14 mouse cellular contexts compared by ENCODE assay signal in the genomic region with DNA sequence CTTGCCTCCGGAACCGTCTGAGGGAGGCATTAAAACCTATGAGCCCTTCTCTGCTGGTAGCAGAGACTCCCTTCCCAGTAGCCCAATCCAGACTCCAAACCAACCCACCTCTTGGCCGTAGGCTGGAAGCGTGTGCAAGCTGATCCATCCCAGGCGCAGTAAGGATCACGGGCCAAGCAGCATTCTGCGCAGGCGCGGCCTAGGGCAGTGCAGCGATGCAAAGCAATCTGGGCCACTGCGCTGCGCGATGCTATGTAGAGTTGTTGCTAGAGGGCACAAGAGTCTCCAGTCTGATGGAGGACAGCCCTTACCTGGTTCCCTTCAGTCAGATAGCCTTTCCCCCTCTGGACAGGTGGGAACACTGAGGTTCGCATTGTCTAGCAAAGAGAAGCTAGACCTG. TPM values are rescaled to one million over a fixed set of nuclear protein-coding genes. Genes with fewer than 3 reads are reported as not detected.
DNase-seq lines count a peak whose midpoint lies in the region; ATAC-seq and TF ChIP-seq lines count a peak whose summit lies in the region.
"Had no signal": no experiment of that assay in that cellular context is flagged by ENCODE, and none has a peak within 500 bp of the region (broad histone marks: within the 10 kb centered on the region; RNA-seq: fewer than 3 reads in every experiment).

No protein-coding gene starts in this region.

- ATAC-seq in hindbrain, embryonic 12.5 days (ENCODE audit: low FRiP score), result no peak
- no peak for ATAC-seq in hindbrain, embryonic 16.5 days
- ATAC-seq: liver, embryonic 12.5 days had no signal

- peaks cover 17% of the 10 kb centered on the region for H3K4me1 ChIP-seq in hindbrain, embryonic 12.5 days
- H3K4me1 ChIP-seq in hindbrain, embryonic 16.5 days (ENCODE audit: control insufficient read depth, insufficient read depth, low read depth, low read length), result peaks cover 7% of the 10 kb centered on the region
- peaks cover 45% of the 10 kb centered on the region for H3K4me1 ChIP-seq in small intestine, adult 2 months (ENCODE audit: control insufficient read depth, insufficient read depth, insufficient read length, low read length)

- no peak overlapping the region for H3K4me2 ChIP-seq in hindbrain, embryonic 12.5 days (replicated peaks)
- no peak overlapping the region for H3K4me2 ChIP-seq in hindbrain, embryonic 16.5 days (ENCODE audit: low read length)
- H3K4me2 ChIP-seq: liver, embryonic 12.5 days had no signal

- H3K27me3 ChIP-seq in hindbrain, embryonic 12.5 days, result peaks cover 4% of the 10 kb centered on the region; the same call in 1 of the 2 replicates
- H3K27me3 ChIP-seq in hindbrain, embryonic 16.5 days (replicated peaks; ENCODE audit: control insufficient read depth, insufficient read depth, low read length), result no peaks in the 10 kb centered on the region
- no peaks in the 10 kb centered on the region for H3K27me3 ChIP-seq in small intestine, adult 2 months (ENCODE audit: control insufficient read depth, insufficient read depth, low read length)

- 0 out of 2 replicates have a peak overlapping the region, but pooled peaks have one; percentile 6 for H3K9ac ChIP-seq in hindbrain, embryonic 12.5 days
- H3K9ac ChIP-seq in hindbrain, embryonic 16.5 days (ENCODE audit: low read depth, low read length), result no peak overlapping the region
- H3K9ac ChIP-seq: liver, embryonic 12.5 days had no signal

- DNase-seq in cerebellum, adult 18-20 months, result peak; percentile 68 to 72
- DNase-seq in cerebellum, adult 11 months, result no peak
- DNase-seq in right cerebral cortex, adult 18-20 months, result peak; percentile 41
- DNase-seq in right cerebral cortex, postnatal 10 days (ENCODE audit: low spot score in 2 of 2), result no peak
- no peak for DNase-seq in ovary, postnatal 36 days (ENCODE audit: low spot score)
- DNase-seq: adrenal gland, adult 8-10 months; gastrocnemius, postnatal 36 days; heart, postnatal 36 days; lung, postnatal 4 days had no signal

- 76% methylated on average over 14 of the region's 14 CpGs for WGBS in hindbrain, embryonic 12.5 days
- 70% methylated on average over 14 of the region's 14 CpGs for WGBS in hindbrain, embryonic 16.5 days
- 89% methylated on average over 14 of the region's 14 CpGs for whole genome bisulfite sequencing in small intestine, adult 2 months

- H3K9me3 ChIP-seq in hindbrain, embryonic 12.5 days (replicated peaks), result no peaks in the 10 kb centered on the region
- no peaks in the 10 kb centered on the region for H3K9me3 ChIP-seq in hindbrain, embryonic 16.5 days (ENCODE audit: control insufficient read depth, low read length)
- H3K9me3 ChIP-seq: liver, embryonic 12.5 days had no signal

- H3K4me3 ChIP-seq in hindbrain, embryonic 12.5 days, result no peak overlapping the region
- no peak overlapping the region for H3K4me3 ChIP-seq in hindbrain, embryonic 16.5 days (ENCODE audit: low read length)
- peak overlapping the region; percentile 1; the same call in 1 of the 2 replicates for H3K4me3 ChIP-seq in small intestine, adult 2 months (ENCODE audit: low read depth, low read length)
- H3K4me3 ChIP-seq: erythroblast, embryonic 14.5 days; liver, embryonic 12.5 days had no signal

- H3K36me3 ChIP-seq in hindbrain, embryonic 12.5 days, result no peaks in the 10 kb centered on the region
- H3K36me3 ChIP-seq in hindbrain, embryonic 16.5 days (ENCODE audit: control insufficient read depth, insufficient read depth, low read length), result no peaks in the 10 kb centered on the region
- H3K36me3 ChIP-seq in small intestine, adult 2 months (ENCODE audit: control insufficient read depth, insufficient read depth, low read length), result peaks cover 22% of the 10 kb centered on the region

- TF ChIP-seq CTCF in small intestine, adult 2 months (IDR thresholded peaks at IDR 0.05; ENCODE audit: extremely low read depth, insufficient read length, insufficient replicate concordance, low read depth, low read length), result no peak

- TF ChIP-seq POLR2A in small intestine, adult 2 months (IDR thresholded peaks at IDR 0.05; ENCODE audit: low read depth, low read length), result no peak

- no peak overlapping the region for H3K27ac ChIP-seq in hindbrain, embryonic 12.5 days
- no peak overlapping the region for H3K27ac ChIP-seq in hindbrain, embryonic 16.5 days (ENCODE audit: low read depth, low read length)
- H3K27ac ChIP-seq in small intestine, adult 2 months (ENCODE audit: insufficient read depth, low read depth, low read length), result peak overlapping the region; percentile 44; the same call in 1 of the 2 replicates
- H3K27ac ChIP-seq: liver, embryonic 12.5 days had no signal

RNA-seq across cellular contexts. Expression of a gene that starts 9.2 kb away (rescaled TPM):
- 5.1 TPM in 2 replicates for polyA plus RNA-seq in hindbrain, embryonic 12.5 days (2016; fragmentation: Nextera tagmentation; extraction: Ambion mirVana)
- polyA plus RNA-seq in hindbrain, embryonic 16.5 days (2015; fragmentation: Nextera tagmentation; extraction: Ambion mirVana), result 5.6 and 7.0 TPM in 2 replicates
- polyA plus RNA-seq in small intestine, adult 2 months (2012; rRNA removed), result 33.5 and 55.4 TPM in 2 replicates
- polyA plus RNA-seq: erythroblast, embryonic 14.5 days had no signal

RNA-seq across cellular contexts. Expression of a gene that starts 12.4 kb away (rescaled TPM):
- polyA plus RNA-seq in hindbrain, embryonic 12.5 days (2016; fragmentation: Nextera tagmentation; extraction: Ambion mirVana), result 19.5 and 21.9 TPM in 2 replicates
- polyA plus RNA-seq in hindbrain, embryonic 16.5 days (2015; fragmentation: Nextera tagmentation; extraction: Ambion mirVana), result 13.5 and 16.9 TPM in 2 replicates
- polyA plus RNA-seq in small intestine, adult 2 months (2012; rRNA removed), result 33.2 and 55.4 TPM in 2 replicates

RNA-seq across cellular contexts. Expression of a gene that starts 19.2 kb away (rescaled TPM):
- polyA plus RNA-seq in hindbrain, embryonic 12.5 days (2016; fragmentation: Nextera tagmentation; extraction: Ambion mirVana), result 1.2 and 1.4 TPM in 2 replicates
- 2.7 and 2.9 TPM in 2 replicates for polyA plus RNA-seq in hindbrain, embryonic 16.5 days (2015; fragmentation: Nextera tagmentation; extraction: Ambion mirVana)
- polyA plus RNA-seq in small intestine, adult 2 months (2012; rRNA removed), result 0.52 and 0.89 TPM in 2 replicates
- polyA plus RNA-seq: erythroblast, embryonic 14.5 days had no signal

RNA-seq across cellular contexts. Expression of a gene that starts 21.2 kb away (rescaled TPM):
- 13.5 and 15.0 TPM in 2 replicates for polyA plus RNA-seq in hindbrain, embryonic 12.5 days (2016; fragmentation: Nextera tagmentation; extraction: Ambion mirVana)
- 17.1 and 22.7 TPM in 2 replicates for polyA plus RNA-seq in hindbrain, embryonic 16.5 days (2015; fragmentation: Nextera tagmentation; extraction: Ambion mirVana)
- 26.3 and 46.3 TPM in 2 replicates for polyA plus RNA-seq in small intestine, adult 2 months (2012; rRNA removed)

RNA-seq across cellular contexts. Expression of a gene that starts 23.1 kb away (rescaled TPM):
- polyA plus RNA-seq in hindbrain, embryonic 12.5 days (2016; fragmentation: Nextera tagmentation; extraction: Ambion mirVana), result 8.1 and 9.6 TPM in 2 replicates
- 6.4 and 8.3 TPM in 2 replicates for polyA plus RNA-seq in hindbrain, embryonic 16.5 days (2015; fragmentation: Nextera tagmentation; extraction: Ambion mirVana)
- 2.3 and 2.6 TPM in 2 replicates for polyA plus RNA-seq in small intestine, adult 2 months (2012; rRNA removed)

Comparison
In these comparisons a context has a peak if more than half of its experiments do, and no peak if none do; other contexts are left out.
1. DNase-seq: peak in cerebellum, adult 18-20 months (2 of 2) and right cerebral cortex, adult 18-20 months (single experiment); none in cerebellum, adult 11 months (single experiment), right cerebral cortex, postnatal 10 days (0 of 2) and ovary, postnatal 36 days (single experiment).